Comparison of ENCODE assay signal across 8 mouse cellular contexts in genomic region chr4:144949441-144950326, GRCm38 (mm10). TPM values are rescaled to one million over a fixed set of nuclear protein-coding genes. Genes with fewer than 3 reads are reported as not detected.
DNase-seq lines count a peak whose midpoint lies in the region; ATAC-seq and TF ChIP-seq lines count a peak whose summit lies in the region.

No protein-coding gene starts in this region.

- TF ChIP-seq CTCF in hindbrain, postnatal 0 days (IDR thresholded peaks at IDR 0.05; ENCODE audit: low read depth) = no peak

- H3K36me3 ChIP-seq in hindbrain, postnatal 0 days (ENCODE audit: insufficient read depth, low read length) = no peaks in the 10 kb centered on the region
- no peaks in the 10 kb centered on the region for H3K36me3 ChIP-seq in liver, embryonic 13.5 days
- no peaks in the 10 kb centered on the region for H3K36me3 ChIP-seq in myocyte (ENCODE audit: control insufficient read depth, insufficient read depth)

- peak; percentile 82 for DNase-seq in adrenal gland, postnatal 10 days
- DNase-seq in cerebellum, postnatal 36 days = peak; percentile 41 to 49
- DNase-seq in gastrocnemius, postnatal 25 days = peak; percentile 81
- DNase-seq in hindbrain, postnatal 0 days (ENCODE audit: low spot score) = peak; percentile 66
- DNase-seq in liver, embryonic 13.5 days = peak; percentile 81
- peak; percentile 80 for DNase-seq in urinary bladder, postnatal 14 days (ENCODE audit: low spot score)
- DNase-seq in layer of hippocampus, adult 9-10 months (ENCODE audit: low spot score) = no peak

- no peak overlapping the region for H3K4me2 ChIP-seq in hindbrain, postnatal 0 days (ENCODE audit: low read depth, low read length)
- H3K4me2 ChIP-seq in liver, embryonic 13.5 days = peak overlapping the region; percentile 50
- H3K4me2 ChIP-seq in myocyte (ENCODE audit: low read depth) = peak overlapping the region; percentile 64

- no peaks in the 10 kb centered on the region for H3K79me2 ChIP-seq in myocyte (ENCODE audit: control insufficient read depth, insufficient read depth)

- no peak overlapping the region for H3ac ChIP-seq in myocyte (ENCODE audit: control insufficient read depth, insufficient read length)

- H3K9ac ChIP-seq in hindbrain, postnatal 0 days (replicated peaks; ENCODE audit: low read length) = no peak overlapping the region
- H3K9ac ChIP-seq in liver, embryonic 13.5 days = peak overlapping the region; percentile 46

- no peaks in the 10 kb centered on the region for H3K9me3 ChIP-seq in hindbrain, postnatal 0 days (ENCODE audit: low read length)
- H3K9me3 ChIP-seq in liver, embryonic 13.5 days (replicated peaks) = no peaks in the 10 kb centered on the region

- 0 out of 2 replicates have a peak, but pooled peaks cover 4% of the 10 kb centered on the region for H3K4me1 ChIP-seq in hindbrain, postnatal 0 days (ENCODE audit: insufficient read depth, low read length)
- peaks cover 40% of the 10 kb centered on the region for H3K4me1 ChIP-seq in liver, embryonic 13.5 days (replicated peaks)

- no peak overlapping the region for H3K4me3 ChIP-seq in hindbrain, postnatal 0 days (ENCODE audit: low read length)
- H3K4me3 ChIP-seq in liver, embryonic 13.5 days (replicated peaks) = peak overlapping the region; percentile 20
- no peak overlapping the region for H3K4me3 ChIP-seq in myocyte

- H3K27me3 ChIP-seq in hindbrain, postnatal 0 days (ENCODE audit: insufficient read depth, low read length) = no peaks in the 10 kb centered on the region
- no peaks in the 10 kb centered on the region for H3K27me3 ChIP-seq in liver, embryonic 13.5 days
- no peaks in the 10 kb centered on the region for H3K27me3 ChIP-seq in myocyte (ENCODE audit: control insufficient read depth, insufficient read depth, insufficient read length)

- ATAC-seq in hindbrain, postnatal 0 days = peak; percentile 87
- ATAC-seq in liver, embryonic 13.5 days (ENCODE audit: low read depth) = peak; percentile 98

- 26% methylated on average over 9 of the region's 9 CpGs for WGBS in hindbrain, postnatal 0 days
- 17% methylated on average over 9 of the region's 9 CpGs for WGBS in liver, embryonic 13.5 days (ENCODE audit: insufficient replicate concordance)

- TF ChIP-seq POLR2A in myocyte (IDR thresholded peaks at IDR 0.05; ENCODE audit: insufficient read length, low read depth) = peak; percentile 58

- peak overlapping the region; percentile 42; the same call in 1 of the 2 replicates for H3K27ac ChIP-seq in hindbrain, postnatal 0 days
- H3K27ac ChIP-seq in liver, embryonic 13.5 days = peak overlapping the region; percentile 82

TF ChIP-seq in myocyte, 11 proteins besides CTCF, POLR2A, EP300 and RAD21:
- TF ChIP-seq TCF12 (IDR thresholded peaks at IDR 0.05; ENCODE audit: insufficient read depth, poor library complexity, severe bottlenecking) (peak; percentile 47), POLR2AphosphoS2 (IDR thresholded peaks at IDR 0.05; ENCODE audit: insufficient read length, low read depth) (no peak), E2F4 (IDR thresholded peaks at IDR 0.05; ENCODE audit: insufficient read depth) (no peak), MYOD1 (IDR thresholded peaks at IDR 0.05; ENCODE audit: control insufficient read depth in 1 of 3, insufficient read length in 2 of 3, low read depth in 2 of 3) (peak in 2 of 3 experiments; percentile 64 to 87), USF1 (IDR thresholded peaks at IDR 0.05; ENCODE audit: low read depth) (no peak), CEBPB (IDR thresholded peaks at IDR 0.05; ENCODE audit: insufficient read depth, poor library complexity, severe bottlenecking) (peak; percentile 98), TCF3 (IDR thresholded peaks at IDR 0.05; ENCODE audit: insufficient read length, low read depth) (peak; percentile 11), REST (IDR thresholded peaks at IDR 0.05; ENCODE audit: insufficient read depth, insufficient read length) (no peak), MAX (IDR thresholded peaks at IDR 0.05; ENCODE audit: low read depth) (no peak), MYOG (IDR thresholded peaks at IDR 0.05; ENCODE audit: control insufficient read depth in 1 of 3, insufficient read depth in 1 of 3, insufficient read length in 2 of 3, low read depth in 2 of 3) (peak in 2 of 3 experiments; percentile 81 to 90), SRF (IDR thresholded peaks at IDR 0.05; ENCODE audit: control insufficient read depth, insufficient read length, low read depth) (no peak)

RNA-seq across cellular contexts. Expression of gene Dhrs3, which starts 57.1 kb away (rescaled TPM):
- 100 to 1,000 TPM; 108 to 126 TPM for total RNA-seq in adrenal gland, postnatal 10 days (2021)
- 10 to 100 TPM; 33.3 to 44.8 TPM for total RNA-seq in gastrocnemius, postnatal 25 days (2021)
- total RNA-seq in hindbrain, postnatal 0 days (2014; rRNA removed) = 35.5 and 40.1 TPM in 2 replicates
- 51.8 and 59.8 TPM in 2 replicates for polyA plus RNA-seq in hindbrain, postnatal 0 days (2015; fragmentation: Nextera tagmentation; extraction: Ambion mirVana)
- 25.0 and 31.3 TPM in 2 replicates for polyA plus RNA-seq in liver, embryonic 13.5 days (2015; fragmentation: Nextera tagmentation; extraction: Ambion mirVana)
- polyA plus RNA-seq in myocyte (2012; fragmentation: generic; extraction: Trizol) = 5.5 TPM
